Mouse (Mus musculus) limb, embryonic 14.5 days (tissue): ENCODE data around the gene Hs2st1. TPM values are rescaled to one million over a fixed set of nuclear protein-coding genes. Genes with fewer than 3 reads are reported as not detected.

Experiments used
- ATAC-seq: fragments of 200-750 bp; cut with Nextera tagmentation; 2 replicates; pipeline ENCODE4 v1.8.0; 2017; ENCODE audit warnings: low read depth, moderate number of reproducible peaks, moderate TSS enrichment; ENCODE audit not compliant: low FRiP score
- DNase-seq: peaks from one replicate; pipeline ENCODE4 v3.0.0-alpha.2; 2015; ENCODE audit warnings: low spot score
- H3K27ac ChIP-seq: fragments of 300-500 bp; sonication (generic); replicated peaks from 2 replicates; pipeline ENCODE4 v1.5.1; 2014; ENCODE audit warnings: low read depth, mild to moderate bottlenecking, low read length, moderate library complexity, mixed read lengths
- H3K27me3 ChIP-seq: fragments of 300-500 bp; sonication (generic); 2 replicates; pipeline ENCODE4 v1.6.1; 2014; ENCODE audit warnings: low read length, mixed read lengths; ENCODE audit not compliant: control insufficient read depth, insufficient read depth
- H3K36me3 ChIP-seq: fragments of 300-500 bp; sonication (generic); 2 replicates; pipeline ENCODE4 v1.6.1; 2014; ENCODE audit warnings: mild to moderate bottlenecking, low read length, moderate library complexity, mixed read lengths; ENCODE audit not compliant: control insufficient read depth, insufficient read depth
- H3K4me1 ChIP-seq: fragments of 300-500 bp; sonication (generic); 2 replicates; pipeline ENCODE4 v1.6.1; 2014; ENCODE audit warnings: antibody characterized with exemption, low read length, mixed read lengths; ENCODE audit not compliant: control insufficient read depth, insufficient read depth
- H3K4me2 ChIP-seq: fragments of 300-500 bp; sonication (generic); replicated peaks from 2 replicates; pipeline ENCODE4 v1.6.1; 2014; ENCODE audit warnings: low read depth, mild to moderate bottlenecking, low read length, moderate library complexity; ENCODE audit not compliant: severe bottlenecking
- H3K4me3 ChIP-seq: fragments of 300-500 bp; sonication (generic); replicated peaks from 2 replicates; pipeline ENCODE4 v1.5.1; 2014; ENCODE audit warnings: low read length
- H3K9ac ChIP-seq: fragments of 300-500 bp; sonication (generic); 2 replicates; pipeline ENCODE4 v1.6.1; 2014; ENCODE audit warnings: mild to moderate bottlenecking, low read depth, low read length, moderate library complexity; ENCODE audit not compliant: severe bottlenecking
- H3K9me3 ChIP-seq: fragments of 300-500 bp; sonication (generic); 2 replicates; pipeline ENCODE4 v1.6.1; 2016; ENCODE audit warnings: low read length; ENCODE audit not compliant: control insufficient read depth
- POLR2A ChIP-seq: fragments of 200-500 bp; IDR thresholded peaks from 2 replicates; pipeline ENCODE4 v1.8.0; 2012; ENCODE audit warnings: inconsistent platforms, mild to moderate bottlenecking, moderate library complexity, borderline replicate concordance; ENCODE audit not compliant: insufficient read depth, insufficient read length; ENCODE audit errors: extremely low read depth
- WGBS: fragments of 180-500 bp; shearing (Covaris S2); extraction: QIAGEN DNeasy Blood & Tissue Kit; methylation state at CpG from one replicate; pipeline ENCODE4 v1.1.7; 2014; 5-methylcytosine and 5-hydroxymethylcytosine counted together
- polyA plus RNA-seq, 2 experiments: library from polyadenylated mRNA; depleted of rRNA in 1 of 2; stranded (reverse) in 1 of 2; unstranded in 1 of 2; fragments of >200 nt; fragmentation: Nextera tagmentation in 1 of 2; extraction: Ambion mirVana in 1 of 2; gene quantifications; 2 replicates each; pipeline versions ENCODE4 v1.2.1 to v1.2.3; 2012 to 2014

Hs2st1 gene
- polyA plus RNA-seq (2012; rRNA removed) (20.2 and 20.6 TPM in 2 replicates), polyA plus RNA-seq (2014; fragmentation: Nextera tagmentation; extraction: Ambion mirVana) (15.8 and 17.9 TPM in 2 replicates)

GRCm38 (mm10) chr3:144570047-144570815 lies at the start of gene Hs2st1, which contains the start of gene Selenof:
TSS of gene Hs2st1 (minus strand) at chr3:144570181.
TSS of gene Selenof (plus strand) at chr3:144570304.
- H3K27me3 ChIP-seq, result no peaks in the 10 kb centered on the region
- peak; percentile 100 for DNase-seq
- peak within 1 kb of the TSS; percentile 89 for H3K9ac ChIP-seq
- peak within 1 kb of the TSS; percentile 77 for H3K4me2 ChIP-seq
- peak; percentile 99 for ATAC-seq
- H3K9me3 ChIP-seq, result no peaks in the 10 kb centered on the region
- H3K36me3 ChIP-seq, result peaks cover 23% of the 10 kb centered on the region
- peak within 1 kb of the TSS; percentile 70 for H3K4me3 ChIP-seq
- peaks cover 22% of the 10 kb centered on the region for H3K4me1 ChIP-seq
- peak; percentile 100 for TF ChIP-seq POLR2A
- H3K27ac ChIP-seq, result peak within 1 kb of the TSS; percentile 91
- WGBS, result 1% methylated on average over 48 of the region's 69 CpGs

- H3K4me3 ChIP-seq, result no peak overlapping the region
- H3K4me1 ChIP-seq, result peaks cover 16% of the 10 kb centered on the region
- H3K27ac ChIP-seq, result no peak overlapping the region
- ATAC-seq (no peak), DNase-seq (no peak)
- no peak overlapping the region for H3K9ac ChIP-seq
- TF ChIP-seq POLR2A, result no peak
- H3K9me3 ChIP-seq, result no peaks in the 10 kb centered on the region
- 73% methylated on average over 10 of the region's 10 CpGs for whole genome bisulfite sequencing
- H3K36me3 ChIP-seq, result no peaks in the 10 kb centered on the region
- H3K27me3 ChIP-seq, result no peaks in the 10 kb centered on the region
- no peak overlapping the region for H3K4me2 ChIP-seq
These were observed 47.7 kb upstream of the Hs2st1 start for GRCm38 (mm10) chr3:144617633-144618180.

GRCm38 (mm10) chr3:144616654-144617425 lies 46.9 kb upstream of the Hs2st1 start:
- Histone ChIP-seq H3K4me3 (no peak overlapping the region), H3K27ac (no peak overlapping the region; the same call in 1 of the 2 replicates), H3K9me3 (no peaks in the 10 kb centered on the region), H3K36me3 (no peaks in the 10 kb centered on the region), H3K27me3 (no peaks in the 10 kb centered on the region), H3K4me2 (no peak overlapping the region), H3K4me1 (peaks cover 17% of the 10 kb centered on the region), H3K9ac (no peak overlapping the region)
- peak; percentile 90 for DNase-seq
- 75% methylated on average over 8 of the region's 8 CpGs for WGBS
- no peak for TF ChIP-seq POLR2A
- peak; percentile 88 for ATAC-seq

GRCm38 (mm10) chr3:144615459-144615858 lies 45.5 kb upstream of the Hs2st1 start:
- DNase-seq (peak; percentile 58), ATAC-seq (peak; percentile 37; the same call in 1 of the 2 replicates)
- no peaks in the 10 kb centered on the region for H3K9me3 ChIP-seq
- H3K9ac ChIP-seq, result no peak overlapping the region
- 46% methylated on average over 9 of the region's 9 CpGs for WGBS
- H3K4me2 ChIP-seq, result no peak overlapping the region
- H3K27ac ChIP-seq, result no peak overlapping the region
- H3K4me1 ChIP-seq, result peaks cover 29% of the 10 kb centered on the region
- no peak for TF ChIP-seq POLR2A
- no peak overlapping the region for H3K4me3 ChIP-seq
- no peaks in the 10 kb centered on the region for H3K27me3 ChIP-seq
- no peaks in the 10 kb centered on the region for H3K36me3 ChIP-seq

- TF ChIP-seq POLR2A, result no peak
- WGBS, result 35% methylated on average over 10 of the region's 10 CpGs
These were observed 44.7 kb upstream of the Hs2st1 start for GRCm38 (mm10) chr3:144614698-144615097.

More at GRCm38 (mm10) chr3:144614698-144615097, 44.7 kb upstream of the Hs2st1 start:
- Histone ChIP-seq H3K9me3 (no peaks in the 10 kb centered on the region), H3K27me3 (no peaks in the 10 kb centered on the region), H3K36me3 (no peaks in the 10 kb centered on the region), H3K27ac (no peak overlapping the region), H3K9ac (no peak overlapping the region), H3K4me1 (peaks cover 29% of the 10 kb centered on the region), H3K4me3 (no peak overlapping the region), H3K4me2 (no peak overlapping the region)
- ATAC-seq (no peak), DNase-seq (peak; percentile 33)
